Mouse (Mus musculus): ENCODE measurements at regions not wholly inside any gene's neighbourhood (a gene's known extent, or its start where the extent isn't known, plus 50 kb on each side); places are given as distances from the start of the nearest gene placed in this dataset.

DNA sequence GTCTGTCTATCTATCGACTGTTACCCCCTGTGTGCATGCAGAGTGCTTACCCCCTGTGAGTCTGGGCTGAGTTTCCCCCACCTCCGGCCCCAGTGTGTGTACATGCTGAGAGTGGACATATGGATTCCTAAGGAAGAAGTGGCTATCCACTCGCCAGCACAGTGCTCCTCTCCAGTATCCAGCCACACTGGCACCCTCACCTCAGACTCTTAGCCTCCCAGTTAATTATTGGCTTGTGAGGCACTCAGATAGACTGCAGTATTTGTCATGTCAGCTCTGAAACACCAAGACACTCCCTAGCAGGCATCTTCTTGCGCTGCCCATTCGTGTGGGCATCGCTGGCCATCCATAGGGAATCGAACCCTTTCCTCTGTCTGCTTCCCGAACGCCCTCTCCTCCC is 189.0 kb upstream of the Runx1 start:
- no peaks in the 10 kb centered on the region for H3K4me1 ChIP-seq (ENCODE audit: control insufficient read depth, insufficient read depth, low read length)
- no peaks in the 10 kb centered on the region for H3K9me3 ChIP-seq (ENCODE audit: control insufficient read depth, low read length)
- no peak overlapping the region for H3K27ac ChIP-seq (ENCODE audit: low read depth, low read length)
- ATAC-seq (ENCODE audit: insufficient read depth, low FRiP score, low TSS enrichment): no peak
- no peak overlapping the region for H3K4me2 ChIP-seq (ENCODE audit: low read depth)
- WGBS: 88% methylated on average over 9 of the region's 9 CpGs
- H3K9ac ChIP-seq (ENCODE audit: low read length): no peak overlapping the region
- DNase-seq (ENCODE audit: low spot score): no peak
- H3K4me3 ChIP-seq (ENCODE audit: low read depth, low read length): no peak overlapping the region
- no peaks in the 10 kb centered on the region for H3K36me3 ChIP-seq (ENCODE audit: control insufficient read depth, insufficient read depth, low read length)
- H3K27me3 ChIP-seq (ENCODE audit: control insufficient read depth, insufficient read depth, low read length): no peaks in the 10 kb centered on the region

DNA sequence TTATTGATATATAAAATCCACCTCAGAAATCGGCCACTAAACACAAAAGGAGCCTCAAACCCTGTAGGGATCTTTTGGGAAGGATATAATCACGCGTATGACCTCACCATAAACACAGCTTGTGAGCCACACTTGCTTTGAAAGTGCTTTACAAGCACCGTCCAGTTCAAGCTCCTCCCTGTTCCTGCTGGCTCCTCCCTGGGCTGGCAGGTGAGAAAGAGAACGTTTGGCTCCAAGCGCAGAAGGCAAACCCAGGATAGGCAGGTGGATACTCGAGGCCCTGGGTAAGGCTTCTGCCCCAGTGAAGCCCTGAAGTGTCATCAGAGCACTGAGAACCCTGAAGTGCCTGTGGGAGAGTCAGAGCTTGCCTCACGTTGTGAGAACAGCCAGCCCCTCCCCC is 187.9 kb upstream of the Runx1 start:
- ATAC-seq (ENCODE audit: insufficient read depth, low FRiP score, low TSS enrichment): no peak

DNA sequence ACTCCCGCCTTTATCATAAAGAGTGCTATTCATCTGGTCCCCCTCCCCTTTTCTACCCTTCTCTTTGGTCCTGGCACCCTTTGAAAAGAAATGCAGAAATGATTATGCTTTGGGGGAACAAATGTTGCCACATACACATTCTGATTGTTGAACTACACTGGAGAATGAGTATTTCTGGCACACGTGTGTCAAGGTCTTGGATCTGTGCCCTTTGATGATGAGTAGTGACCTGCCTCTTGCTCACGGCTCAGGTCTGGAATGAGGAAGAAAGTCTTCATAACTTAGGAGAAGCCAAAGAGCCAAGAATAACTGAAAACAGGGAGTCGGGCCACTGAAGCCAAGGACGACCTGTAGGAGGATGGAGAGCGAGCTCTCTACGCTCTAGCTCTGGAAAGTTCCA is 187.3 kb upstream of the Runx1 start:
- Histone ChIP-seq H3K27ac (ENCODE audit: low read depth, low read length) (no peak overlapping the region), H3K4me3 (ENCODE audit: low read depth, low read length) (no peak overlapping the region), H3K9me3 (ENCODE audit: control insufficient read depth, low read length) (no peaks in the 10 kb centered on the region), H3K9ac (ENCODE audit: low read length) (no peak overlapping the region), H3K36me3 (ENCODE audit: control insufficient read depth, insufficient read depth, low read length) (no peaks in the 10 kb centered on the region), H3K27me3 (ENCODE audit: control insufficient read depth, insufficient read depth, low read length) (no peaks in the 10 kb centered on the region), H3K4me1 (ENCODE audit: control insufficient read depth, insufficient read depth, low read length) (no peaks in the 10 kb centered on the region), H3K4me2 (ENCODE audit: low read depth) (no peak overlapping the region)
- ATAC-seq (ENCODE audit: insufficient read depth, low FRiP score, low TSS enrichment) (no peak), DNase-seq (ENCODE audit: low spot score) (no peak)
- WGBS: 83% methylated on average over 7 of the region's 7 CpGs

More for the DNA sequence above, 187.9 kb upstream of the Runx1 start:
- Histone ChIP-seq H3K27ac (ENCODE audit: low read depth, low read length) (no peak overlapping the region), H3K9me3 (ENCODE audit: control insufficient read depth, low read length) (no peaks in the 10 kb centered on the region), H3K4me1 (ENCODE audit: control insufficient read depth, insufficient read depth, low read length) (no peaks in the 10 kb centered on the region), H3K36me3 (ENCODE audit: control insufficient read depth, insufficient read depth, low read length) (no peaks in the 10 kb centered on the region), H3K9ac (ENCODE audit: low read length) (no peak overlapping the region), H3K27me3 (ENCODE audit: control insufficient read depth, insufficient read depth, low read length) (no peaks in the 10 kb centered on the region), H3K4me2 (ENCODE audit: low read depth) (no peak overlapping the region), H3K4me3 (ENCODE audit: low read depth, low read length) (no peak overlapping the region)
- DNase-seq (ENCODE audit: low spot score): no peak
- 44% methylated on average over 8 of the region's 8 CpGs for WGBS

DNA sequence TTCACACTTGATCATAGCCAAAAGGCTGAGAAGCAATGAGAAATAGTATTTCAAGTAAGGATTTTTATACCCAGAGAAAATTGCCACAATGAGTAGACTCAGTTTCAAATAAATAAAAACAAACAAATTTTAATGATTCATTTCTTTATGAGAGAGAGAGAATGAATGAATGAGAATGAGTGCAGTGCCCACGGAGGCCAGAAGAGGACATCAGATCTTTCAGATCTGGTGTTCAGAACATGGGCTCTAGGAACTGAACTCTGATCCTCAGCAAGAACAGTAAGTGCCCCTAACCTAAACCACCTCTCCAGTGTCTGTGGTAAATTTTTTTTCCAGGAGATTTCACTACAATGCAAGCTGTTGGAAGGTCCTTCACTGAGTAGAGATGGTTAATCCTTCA is 185.5 kb upstream of the Runx1 start:
- no peak overlapping the region for H3K4me3 ChIP-seq (ENCODE audit: low read depth, low read length)
- ATAC-seq (ENCODE audit: insufficient read depth, low FRiP score, low TSS enrichment): no peak

DNA sequence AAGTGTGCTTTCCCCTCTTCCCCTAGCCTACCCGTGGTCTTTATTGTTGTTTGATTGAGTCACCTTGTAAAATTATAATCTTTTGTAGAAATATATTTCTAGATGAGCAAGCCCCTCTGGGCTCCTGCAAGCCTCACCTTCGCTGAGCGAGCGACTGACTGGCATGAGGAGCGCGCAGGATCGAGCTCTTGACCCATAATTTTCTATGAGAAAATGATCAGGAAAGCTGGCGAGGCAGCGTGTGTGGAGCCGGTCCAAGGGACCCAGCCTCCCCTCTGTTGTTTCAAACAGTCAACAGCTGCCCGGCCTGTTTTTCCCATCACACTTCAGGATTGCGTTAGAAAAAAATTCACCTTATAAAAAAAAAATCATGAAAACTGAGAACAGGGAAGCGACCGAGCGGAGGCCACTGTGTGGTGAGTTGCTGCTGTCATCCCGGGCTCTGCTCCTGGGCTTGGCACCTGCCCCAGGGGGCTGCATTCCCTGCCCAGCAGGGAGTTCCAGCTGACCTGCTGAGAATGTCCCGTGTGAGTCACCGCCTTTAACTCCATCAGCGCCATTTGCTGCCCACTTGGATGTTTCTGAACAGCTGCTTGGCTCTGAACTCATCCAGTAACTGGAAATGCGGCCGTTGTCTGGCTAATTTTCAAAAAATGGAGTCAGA is 180.5 kb upstream of the Runx1 start:
- Histone ChIP-seq H3K4me1 (ENCODE audit: control insufficient read depth, insufficient read depth, low read length) (peaks cover 5% of the 10 kb centered on the region), H3K27ac (ENCODE audit: low read depth, low read length) (no peak overlapping the region), H3K4me3 (ENCODE audit: low read depth, low read length) (no peak overlapping the region), H3K9ac (ENCODE audit: low read length) (no peak overlapping the region), H3K9me3 (ENCODE audit: control insufficient read depth, low read length) (no peaks in the 10 kb centered on the region), H3K4me2 (ENCODE audit: low read depth) (peak overlapping the region; percentile 36), H3K27me3 (ENCODE audit: control insufficient read depth, insufficient read depth, low read length) (no peaks in the 10 kb centered on the region; the same call in 1 of the 2 replicates), H3K36me3 (ENCODE audit: control insufficient read depth, insufficient read depth, low read length) (no peaks in the 10 kb centered on the region)
- no peak for ATAC-seq (ENCODE audit: insufficient read depth, low FRiP score, low TSS enrichment)
- peak; percentile 30 for DNase-seq (ENCODE audit: low spot score)
- WGBS: 4% methylated on average over 21 of the region's 21 CpGs

More for the DNA sequence above, 185.5 kb upstream of the Runx1 start:
- Histone ChIP-seq H3K4me2 (ENCODE audit: low read depth) (no peak overlapping the region), H3K9me3 (ENCODE audit: control insufficient read depth, low read length) (no peaks in the 10 kb centered on the region), H3K36me3 (ENCODE audit: control insufficient read depth, insufficient read depth, low read length) (no peaks in the 10 kb centered on the region), H3K27ac (ENCODE audit: low read depth, low read length) (no peak overlapping the region), H3K27me3 (ENCODE audit: control insufficient read depth, insufficient read depth, low read length) (no peaks in the 10 kb centered on the region; the same call in 1 of the 2 replicates), H3K4me1 (ENCODE audit: control insufficient read depth, insufficient read depth, low read length) (peaks cover 3% of the 10 kb centered on the region), H3K9ac (ENCODE audit: low read length) (no peak overlapping the region)
- WGBS: 89% methylated on average over 1 of the region's 1 CpGs
- no peak for DNase-seq (ENCODE audit: low spot score)

DNA sequence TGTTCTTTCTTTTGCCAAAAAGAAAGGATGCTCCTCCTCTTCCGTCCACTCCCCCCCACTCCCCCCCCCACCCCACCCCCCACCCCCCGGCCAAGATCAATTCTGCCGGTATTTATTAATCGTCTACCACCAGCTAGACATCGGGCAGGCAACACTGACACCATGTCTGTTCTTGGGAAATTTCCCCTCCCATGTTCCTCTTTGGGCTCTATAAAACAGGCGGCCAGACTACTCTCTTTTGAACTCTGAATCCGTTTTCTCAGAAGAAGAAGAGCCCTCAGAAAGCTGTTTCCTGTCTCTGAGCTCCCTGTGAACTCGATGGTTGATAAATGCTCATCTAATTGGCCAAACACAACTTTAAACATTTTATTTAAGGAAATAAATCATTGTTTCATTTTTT is 179.5 kb upstream of the Runx1 start:
- H3K9me3 ChIP-seq (ENCODE audit: control insufficient read depth, low read length): no peaks in the 10 kb centered on the region
- no peaks in the 10 kb centered on the region for H3K36me3 ChIP-seq (ENCODE audit: control insufficient read depth, insufficient read depth, low read length)
- H3K4me1 ChIP-seq (ENCODE audit: control insufficient read depth, insufficient read depth, low read length): peaks cover 5% of the 10 kb centered on the region
- DNase-seq (ENCODE audit: low spot score) (no peak), ATAC-seq (ENCODE audit: insufficient read depth, low FRiP score, low TSS enrichment) (no peak)
- H3K27ac ChIP-seq (ENCODE audit: low read depth, low read length): no peak overlapping the region
- H3K9ac ChIP-seq (ENCODE audit: low read length): no peak overlapping the region
- no peak overlapping the region for H3K4me3 ChIP-seq (ENCODE audit: low read depth, low read length)
- H3K27me3 ChIP-seq (ENCODE audit: control insufficient read depth, insufficient read depth, low read length): no peaks in the 10 kb centered on the region; the same call in 1 of the 2 replicates
- WGBS: 14% methylated on average over 8 of the region's 8 CpGs
- H3K4me2 ChIP-seq (ENCODE audit: low read depth): no peak overlapping the region

DNA sequence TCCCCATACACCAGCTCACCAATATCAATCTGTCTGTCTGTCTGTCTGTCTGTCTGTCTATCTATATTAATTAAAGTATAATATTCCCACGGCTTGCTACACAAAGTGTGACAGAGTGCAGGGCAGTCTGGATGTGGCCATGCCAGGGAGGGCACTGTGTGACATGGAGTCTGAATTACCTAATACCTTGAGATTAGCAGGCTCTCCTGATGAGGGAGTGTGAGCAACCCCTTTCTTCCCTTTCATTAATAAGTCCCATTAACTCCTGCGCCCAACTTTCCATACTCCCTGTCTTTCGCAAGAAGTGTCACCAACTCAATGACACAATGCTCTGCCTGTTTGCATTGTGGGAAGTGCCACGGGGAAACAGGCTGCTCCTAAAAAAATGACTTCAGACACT is 177.9 kb upstream of the Runx1 start:
- no peak overlapping the region for H3K27ac ChIP-seq (ENCODE audit: low read depth, low read length)
- no peaks in the 10 kb centered on the region; the same call in 1 of the 2 replicates for H3K27me3 ChIP-seq (ENCODE audit: control insufficient read depth, insufficient read depth, low read length)
- H3K4me1 ChIP-seq (ENCODE audit: control insufficient read depth, insufficient read depth, low read length): peaks cover 5% of the 10 kb centered on the region
- H3K9ac ChIP-seq (ENCODE audit: low read length): no peak overlapping the region
- H3K4me3 ChIP-seq (ENCODE audit: low read depth, low read length): no peak overlapping the region
- no peaks in the 10 kb centered on the region for H3K9me3 ChIP-seq (ENCODE audit: control insufficient read depth, low read length)
- DNase-seq (ENCODE audit: low spot score) (no peak), ATAC-seq (ENCODE audit: insufficient read depth, low FRiP score, low TSS enrichment) (no peak)
- no peak overlapping the region for H3K4me2 ChIP-seq (ENCODE audit: low read depth)
- H3K36me3 ChIP-seq (ENCODE audit: control insufficient read depth, insufficient read depth, low read length): no peaks in the 10 kb centered on the region
- WGBS: 84% methylated on average over 4 of the region's 4 CpGs

DNA sequence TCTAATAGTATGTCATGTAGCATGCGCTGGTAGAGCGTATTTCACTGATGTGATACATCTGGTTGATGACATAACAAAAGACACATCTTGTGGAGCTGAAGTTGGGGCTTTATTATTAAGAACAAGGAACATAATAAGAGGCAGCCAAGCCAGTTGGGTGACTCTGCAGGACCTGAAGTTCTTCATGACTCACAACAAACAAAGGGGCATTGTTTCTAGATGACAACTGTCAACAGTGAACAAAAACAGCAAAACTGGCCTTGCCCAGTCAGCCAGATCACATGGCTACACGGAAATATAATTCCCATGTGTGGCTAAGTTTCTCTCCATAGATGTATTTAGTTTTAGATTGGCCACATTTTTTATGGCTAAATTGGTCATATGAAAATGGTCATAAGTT is 172.7 kb upstream of the Runx1 start:
- H3K4me1 ChIP-seq (ENCODE audit: control insufficient read depth, insufficient read depth, low read length): no peaks in the 10 kb centered on the region
- WGBS: 95% methylated on average over 3 of the region's 3 CpGs
- H3K9me3 ChIP-seq (ENCODE audit: control insufficient read depth, low read length): no peaks in the 10 kb centered on the region
- no peak overlapping the region for H3K4me3 ChIP-seq (ENCODE audit: low read depth, low read length)
- no peaks in the 10 kb centered on the region for H3K27me3 ChIP-seq (ENCODE audit: control insufficient read depth, insufficient read depth, low read length)
- H3K27ac ChIP-seq (ENCODE audit: low read depth, low read length): no peak overlapping the region
- DNase-seq (ENCODE audit: low spot score) (no peak), ATAC-seq (ENCODE audit: insufficient read depth, low FRiP score, low TSS enrichment) (no peak)
- H3K9ac ChIP-seq (ENCODE audit: low read length): no peak overlapping the region
- H3K4me2 ChIP-seq (ENCODE audit: low read depth): no peak overlapping the region
- no peaks in the 10 kb centered on the region for H3K36me3 ChIP-seq (ENCODE audit: control insufficient read depth, insufficient read depth, low read length)

DNA sequence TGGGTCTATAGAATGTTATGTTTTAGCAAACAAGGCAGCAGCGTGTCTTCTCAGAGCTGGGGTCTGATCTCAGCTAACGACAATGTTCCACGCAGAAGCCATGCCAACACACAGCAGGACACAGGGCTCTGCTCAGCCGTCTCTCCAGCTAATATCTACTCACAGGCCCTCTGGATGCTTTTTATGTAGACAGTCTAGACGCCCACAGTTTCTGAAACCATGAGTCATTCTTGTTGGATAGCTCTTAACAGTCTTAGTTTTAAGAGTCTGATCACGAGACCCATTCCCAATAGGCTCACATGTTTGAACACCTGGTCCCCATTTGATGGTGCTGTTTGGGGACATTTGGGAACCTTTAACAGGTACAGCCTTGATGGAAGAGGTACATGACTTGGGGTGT is 171.7 kb upstream of the Runx1 start:
- no peaks in the 10 kb centered on the region for H3K9me3 ChIP-seq (ENCODE audit: control insufficient read depth, low read length)
- H3K36me3 ChIP-seq (ENCODE audit: control insufficient read depth, insufficient read depth, low read length): no peaks in the 10 kb centered on the region
- no peak overlapping the region for H3K4me2 ChIP-seq (ENCODE audit: low read depth)
- H3K27me3 ChIP-seq (ENCODE audit: control insufficient read depth, insufficient read depth, low read length): no peaks in the 10 kb centered on the region
- H3K27ac ChIP-seq (ENCODE audit: low read depth, low read length): no peak overlapping the region
- H3K4me3 ChIP-seq (ENCODE audit: low read depth, low read length): no peak overlapping the region
- H3K9ac ChIP-seq (ENCODE audit: low read length): no peak overlapping the region
- no peaks in the 10 kb centered on the region for H3K4me1 ChIP-seq (ENCODE audit: control insufficient read depth, insufficient read depth, low read length)
- no peak for DNase-seq (ENCODE audit: low spot score)
- no peak for ATAC-seq (ENCODE audit: insufficient read depth, low FRiP score, low TSS enrichment)
- WGBS: 85% methylated on average over 6 of the region's 6 CpGs
